Mouse (Mus musculus) liver, embryonic 14.5 days (tissue): ENCODE results near the gene Rtn4rl2.
A peak's percentile ranks its signal among the peaks of the same experiment; 100 is the strongest.

Experiments used
- CTCF ChIP-seq: IDR thresholded peaks from 2 replicates; pipeline ENCODE4 v1.5.1; 2016; ENCODE audit warnings: antibody characterized with exemption, low read depth, control low read depth
- EP300 ChIP-seq: IDR thresholded peaks from 2 replicates; pipeline ENCODE4 v1.6.1; 2016; ENCODE audit warnings: antibody characterized with exemption, low read depth

DNA sequence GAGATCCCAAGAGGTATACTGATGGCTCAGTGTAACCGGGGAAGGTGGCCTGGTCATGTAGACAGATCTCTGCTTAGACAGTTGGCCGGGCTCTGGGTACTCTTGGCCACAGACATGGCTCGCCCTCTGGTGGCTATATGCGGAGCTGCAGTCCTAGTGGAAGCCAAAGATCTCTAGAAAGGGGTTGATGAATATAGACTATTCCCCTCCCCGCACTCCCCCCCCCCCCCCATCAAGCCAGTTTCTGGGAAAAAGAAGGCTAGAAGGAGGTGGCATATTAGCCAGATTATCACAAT is 3.5 kb upstream of the Rtn4rl2 start:
- TF ChIP-seq CTCF (peak; percentile 89), EP300 (no peak)
